Mouse (Mus musculus) cerebellum, postnatal 10 days (tissue): ENCODE measurements around the gene Shoc2.
"Not testable (repeated sequence)": the region's sequence is repeated elsewhere in the genome, so short reads cannot be mapped to it uniquely, and the experiment has no call there.

Source experiments
- DNase-seq, 2 experiments: peaks; one replicate each; pipeline ENCODE4 v3.0.0; 2021; ENCODE audit warnings: mixed read lengths in 2 of 2

Gene Shoc2

GRCm38 (mm10) chr19:53943802-53944785, at the start of gene Shoc2, which contains the start of gene Bbip1:
TSS of gene Shoc2 (plus strand) at chr19:53944306.
TSS of gene Bbip1 (minus strand) at chr19:53944627.
- DNase-seq: peak; percentile 99 to 100

- no peak for DNase-seq
Observed at GRCm38 (mm10) chr19:53894538-53895121, 49.5 kb upstream of the Shoc2 start.

- no peak for DNase-seq
Observed at GRCm38 (mm10) chr19:53898046-53898445, 46.1 kb upstream of the Shoc2 start.

DNA sequence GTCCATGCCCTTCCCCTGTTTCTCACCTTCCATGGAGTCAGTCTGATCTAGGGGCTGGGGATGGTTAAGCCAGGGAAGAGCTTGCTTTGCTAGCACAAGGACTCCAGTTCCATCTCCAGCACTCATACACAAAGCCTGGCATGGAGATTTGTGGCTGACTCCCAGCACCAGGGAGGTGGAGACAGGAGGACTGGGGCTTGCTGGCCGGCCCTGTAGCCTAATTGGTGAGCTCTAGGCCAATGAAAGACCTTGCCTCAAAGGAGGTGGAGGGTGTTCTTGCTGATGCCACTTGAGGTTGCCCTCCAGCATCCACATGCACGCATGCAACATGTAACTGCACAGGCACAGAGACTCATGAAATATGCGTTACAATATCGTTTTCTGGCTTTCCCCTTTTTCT, 45.6 kb upstream of the Shoc2 start:
- DNase-seq: no peak

DNA sequence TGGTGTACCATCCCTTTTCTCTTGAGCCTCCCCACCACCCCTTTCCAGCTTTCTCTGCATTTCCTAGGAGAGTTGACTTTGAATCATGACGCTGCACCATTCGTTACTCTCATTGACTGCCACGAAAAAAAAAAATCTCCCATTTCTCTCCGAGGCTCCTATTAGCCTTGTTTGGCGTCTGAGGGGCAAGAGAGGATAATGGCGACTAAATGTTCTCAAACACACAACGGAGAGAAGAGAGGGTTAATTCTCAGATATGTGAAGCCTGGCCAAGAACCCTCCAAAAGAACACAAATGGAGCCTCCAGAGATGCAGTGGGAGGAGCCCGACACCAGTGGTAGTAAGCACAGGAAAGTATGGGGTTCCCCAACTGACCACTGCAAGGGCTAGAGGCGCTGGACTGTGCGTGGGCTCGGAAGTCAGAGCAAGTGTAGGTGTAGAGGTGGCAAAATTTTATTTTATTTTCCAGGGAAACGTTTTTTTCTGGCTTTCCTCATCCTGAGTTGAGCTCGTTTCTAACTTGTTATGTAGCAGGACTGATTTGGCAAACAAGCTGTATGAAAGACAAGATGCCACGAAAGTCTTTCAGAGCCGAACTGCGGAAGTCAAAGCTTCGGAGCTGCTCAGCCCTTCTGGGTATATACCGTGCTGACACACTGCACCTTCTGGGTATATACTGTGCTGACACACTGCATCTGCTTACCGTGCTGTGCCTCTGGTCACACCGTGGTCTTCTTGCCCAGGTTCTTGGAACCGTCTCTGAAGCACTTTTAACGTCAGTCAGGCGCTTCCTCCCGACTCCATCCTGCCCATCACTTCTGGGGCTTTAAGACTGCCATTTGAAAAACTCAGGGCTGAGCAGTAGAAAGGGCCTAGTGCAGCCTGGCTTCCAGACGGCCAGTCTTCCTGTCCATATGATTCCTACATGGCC, 44.9 kb upstream of the Shoc2 start:
- DNase-seq: no peak

DNA sequence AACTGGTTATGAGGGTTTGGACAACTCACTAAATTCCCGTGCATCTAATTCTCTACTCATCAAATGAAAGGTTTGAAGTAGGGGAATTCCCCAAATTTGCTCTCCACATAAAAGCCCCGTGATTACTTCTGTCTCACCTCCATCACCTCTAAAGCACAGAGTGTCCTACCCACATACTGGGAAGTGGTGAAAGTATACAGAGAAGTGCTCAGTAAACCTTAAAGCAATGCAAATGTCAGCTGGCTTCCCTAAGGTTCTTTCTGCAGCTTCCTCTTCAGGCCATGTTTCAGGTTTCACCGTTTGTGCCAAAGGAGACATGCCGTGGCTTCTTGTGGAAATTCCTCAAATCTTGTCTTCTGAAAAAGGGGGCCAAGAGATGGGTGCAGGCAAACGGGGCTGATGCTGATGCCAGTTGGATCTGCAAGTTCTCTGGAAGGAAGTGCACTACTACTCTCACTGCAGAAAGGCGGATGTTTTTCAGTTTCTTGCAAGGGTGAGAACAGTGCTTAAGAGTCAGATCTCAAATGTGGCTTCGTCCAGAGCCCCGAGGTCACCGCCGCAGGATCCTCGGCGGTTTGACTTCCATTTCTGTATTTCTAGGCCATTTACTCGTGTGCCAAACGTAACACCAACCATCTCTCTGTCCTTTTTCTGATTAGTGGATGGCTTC, 44.0 kb upstream of the Shoc2 start:
- no peak for DNase-seq

DNA sequence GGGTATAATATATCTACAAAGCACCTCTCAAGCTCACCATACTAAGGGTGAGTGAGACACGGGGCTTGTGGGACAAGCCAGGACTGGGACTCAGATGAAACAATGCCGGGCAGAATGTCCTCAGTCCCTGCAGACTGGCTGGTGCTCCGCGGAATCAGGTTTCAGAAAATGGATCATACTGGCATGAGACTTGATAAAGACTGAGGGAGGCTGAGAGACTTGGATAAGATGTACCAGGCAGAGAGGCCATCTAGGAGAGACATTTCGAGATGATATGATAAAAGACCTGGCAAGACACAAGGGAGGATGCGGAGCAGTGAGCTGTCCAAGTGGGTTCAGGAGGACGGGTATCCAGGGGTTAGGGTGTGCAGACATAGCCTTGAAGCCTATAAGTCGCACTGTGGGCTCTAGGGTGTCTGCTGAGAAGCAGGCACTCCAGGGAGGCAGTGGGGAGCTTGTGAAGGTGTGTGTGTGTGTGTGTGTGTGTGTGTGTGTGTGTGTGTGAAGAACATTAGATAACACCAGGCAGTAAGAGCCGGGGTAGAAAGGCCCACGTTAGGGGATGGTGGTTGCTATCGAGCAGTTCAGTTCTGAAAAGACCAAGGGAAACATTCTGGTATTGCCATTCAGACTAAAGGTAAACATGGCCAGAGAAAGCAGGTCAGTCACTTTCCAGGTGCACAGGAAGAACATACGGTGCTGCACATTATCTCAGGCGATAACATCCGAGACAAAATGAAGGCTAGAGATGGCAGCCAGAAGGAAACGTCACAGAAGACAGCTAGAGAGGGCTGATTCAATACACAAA, 42.0 kb upstream of the Shoc2 start:
- DNase-seq: no peak

DNA sequence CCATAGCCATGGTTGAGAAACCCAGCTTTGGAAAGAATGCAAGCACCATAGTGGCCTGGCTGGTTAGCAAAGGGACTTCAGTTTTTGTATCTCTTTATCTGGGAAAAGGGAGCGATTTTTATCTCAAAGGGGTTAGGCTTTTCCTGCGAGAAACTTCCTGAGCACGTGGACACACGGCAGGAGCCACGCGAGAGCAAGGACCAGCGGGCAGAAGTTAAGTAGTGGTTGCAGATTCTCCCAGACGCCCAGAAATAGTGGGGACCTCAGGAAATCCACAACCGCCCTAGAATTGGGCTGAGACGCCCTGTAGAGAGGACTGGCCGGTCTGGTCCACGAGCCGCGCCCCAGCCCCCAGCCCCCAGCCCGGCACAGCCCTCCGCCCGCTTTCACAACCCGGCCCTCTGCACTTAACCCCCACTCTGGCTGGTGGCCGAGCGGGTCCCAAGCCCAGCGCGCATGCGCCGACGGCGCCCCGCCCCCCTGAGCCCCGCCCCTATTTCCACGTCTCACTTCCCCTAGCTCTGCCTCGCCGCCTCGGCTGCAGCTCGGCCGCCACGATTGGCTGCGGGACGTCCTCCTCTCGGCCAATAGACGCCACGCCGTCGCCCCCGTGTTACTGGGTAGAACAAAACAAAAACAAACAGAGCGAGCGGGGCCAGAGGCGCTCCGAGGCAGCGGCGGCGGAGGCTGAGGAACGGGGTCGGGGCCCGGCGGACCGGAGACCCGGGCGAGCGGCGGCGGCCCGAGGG, 41.2 kb upstream of the Shoc2 start:
- DNase-seq: peak; percentile 98

DNA sequence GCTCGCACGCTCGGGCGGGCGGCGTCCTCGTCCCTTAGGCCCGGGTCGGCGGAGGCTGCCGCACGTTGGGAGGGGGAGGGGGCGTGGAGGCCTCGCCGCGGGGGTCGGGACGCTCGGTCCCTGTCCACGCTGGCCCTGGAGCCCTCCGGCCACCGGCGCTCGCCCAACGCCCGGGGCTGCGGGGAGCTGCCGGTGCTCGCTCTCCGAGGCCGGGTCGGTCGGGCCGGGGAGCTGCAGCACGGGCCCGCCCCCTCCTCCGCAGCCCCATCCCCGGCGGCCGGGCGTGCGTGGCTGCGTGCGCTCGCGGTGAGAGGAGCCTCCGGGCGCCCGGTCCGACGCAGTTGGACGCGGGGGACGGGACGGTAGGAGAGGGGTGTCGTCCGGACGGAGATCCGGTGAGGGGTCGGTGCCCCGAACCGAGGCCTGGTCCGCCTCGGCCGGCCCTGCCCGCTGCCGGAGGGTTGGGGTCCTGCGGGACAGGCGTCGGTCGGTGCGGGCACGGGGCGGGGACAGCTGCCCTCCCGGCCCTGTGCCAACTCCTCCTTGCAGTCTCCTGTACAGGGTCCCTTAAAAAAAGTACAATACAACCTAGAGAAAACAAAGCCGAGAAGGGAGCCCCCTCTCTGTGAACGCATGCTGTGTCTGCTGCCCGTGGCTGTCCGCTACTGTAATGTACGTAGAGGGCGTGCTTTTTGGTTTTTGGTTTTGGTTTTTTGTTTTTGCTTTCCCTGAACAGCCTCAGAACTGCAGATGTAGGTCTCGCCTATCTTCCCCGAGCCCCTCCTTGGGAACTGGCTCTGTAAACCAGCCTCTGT, 40.4 kb upstream of the Shoc2 start:
- DNase-seq: peak; percentile 83 to 84

GRCm38 (mm10) chr19:53904833-53905480, 39.1 kb upstream of the Shoc2 start:
- no peak for DNase-seq

DNA sequence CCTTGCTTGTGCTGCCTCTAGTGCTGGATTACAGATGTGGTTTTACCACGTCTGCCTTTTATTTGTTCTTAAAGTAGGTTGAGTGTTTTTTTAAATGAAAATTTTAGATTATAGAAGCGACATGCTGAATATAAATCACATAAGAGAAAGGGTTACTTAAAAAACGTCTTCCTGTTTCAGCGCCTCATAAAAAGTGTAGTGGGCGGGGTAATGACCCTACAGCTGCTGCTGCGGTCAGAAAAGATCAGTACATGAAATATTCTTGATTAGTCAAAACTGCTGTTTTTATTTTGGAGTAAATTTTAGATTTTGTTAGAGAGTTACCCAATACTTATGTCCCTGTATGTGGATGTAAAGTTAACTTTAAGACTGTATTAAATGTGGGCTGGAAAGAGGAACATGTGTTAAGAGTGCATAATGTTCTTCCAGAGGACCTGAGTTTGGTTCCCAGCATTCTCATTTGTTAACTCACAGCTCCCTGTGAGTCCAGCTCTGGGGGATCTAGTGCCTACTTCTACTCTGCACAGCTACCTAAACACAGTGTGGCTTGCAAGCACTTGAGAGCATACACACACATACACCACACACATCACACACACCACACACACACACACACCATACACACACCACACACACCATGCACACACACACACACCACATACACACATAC, 37.9 kb upstream of the Shoc2 start:
- DNase-seq: no peak

- not testable (repeated sequence) for DNase-seq
Observed at GRCm38 (mm10) chr19:53906703-53907070, 37.4 kb upstream of the Shoc2 start.

- DNase-seq: no peak
Observed at GRCm38 (mm10) chr19:53914950-53915349, 29.2 kb upstream of the Shoc2 start.

- no peak for DNase-seq
Observed at GRCm38 (mm10) chr19:53919541-53919940, 24.6 kb upstream of the Shoc2 start.

GRCm38 (mm10) chr19:53921996-53922395, 22.1 kb upstream of the Shoc2 start:
- not testable (repeated sequence) for DNase-seq

GRCm38 (mm10) chr19:53925338-53925751, 18.8 kb upstream of the Shoc2 start:
- DNase-seq: peak; percentile 53 to 73

DNA sequence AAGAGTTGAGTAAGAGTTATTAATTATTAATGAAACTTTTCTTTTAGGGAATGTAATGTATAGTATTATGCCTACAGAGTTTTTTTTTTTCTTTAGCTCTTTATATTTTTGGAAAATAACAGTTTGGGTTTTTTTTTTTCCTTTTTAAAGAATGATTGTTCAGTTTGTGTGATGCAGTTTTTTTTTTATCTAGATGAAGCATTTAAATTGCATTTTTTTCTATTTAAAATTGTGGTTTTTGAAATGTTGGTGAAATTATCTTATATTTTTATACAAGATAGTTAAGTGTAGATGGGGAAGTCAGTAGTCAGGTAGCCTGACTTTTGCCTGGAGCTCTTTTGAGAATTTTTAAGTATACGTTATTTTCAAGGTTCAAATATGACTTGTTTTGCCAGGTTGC, 17.4 kb upstream of the Shoc2 start:
- no peak for DNase-seq

DNA sequence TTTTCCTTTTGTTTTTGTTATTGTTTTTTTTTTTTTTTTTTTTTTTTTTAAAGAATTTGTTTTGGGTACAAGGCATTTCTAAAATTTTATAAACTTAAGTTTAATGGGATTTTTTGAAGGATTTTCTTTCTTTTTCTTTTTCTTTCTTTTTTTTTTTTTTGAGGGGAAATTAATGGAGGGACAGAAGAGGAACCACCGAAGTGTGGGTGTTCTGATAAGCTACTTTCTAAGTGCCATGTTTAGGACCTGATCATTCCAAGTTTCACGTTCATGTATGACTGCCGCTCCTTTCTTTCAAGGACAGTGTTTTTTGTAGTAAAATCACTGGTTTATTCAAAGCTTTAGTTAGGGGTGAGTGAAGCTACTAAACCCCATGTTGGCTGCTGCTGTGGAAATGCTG, 14.9 kb upstream of the Shoc2 start:
- DNase-seq: no peak

DNA sequence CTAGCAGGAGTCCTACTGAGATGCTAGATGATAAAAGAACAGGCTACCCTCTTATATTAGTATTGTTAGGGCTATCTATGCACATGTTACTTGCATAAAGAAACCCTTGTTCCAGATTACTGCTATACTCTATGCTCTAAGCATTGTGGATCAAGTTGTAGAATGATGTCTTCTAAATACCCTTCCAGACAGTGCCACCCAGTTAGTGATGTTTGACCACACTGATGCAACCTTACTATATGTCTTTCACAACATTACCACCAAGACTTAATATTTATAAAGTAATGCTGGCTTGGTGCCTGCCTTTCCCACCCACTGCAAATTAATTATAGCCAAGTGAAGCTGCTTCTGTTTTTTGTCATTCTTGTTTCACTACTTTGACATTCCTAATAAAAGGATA, 11.1 kb upstream of the Shoc2 start:
- DNase-seq: no peak
